Mouse (Mus musculus) frontal cortex, postnatal 10 days (tissue): ENCODE measurements at regions not wholly inside any gene's neighbourhood (a gene's known extent, or its start where the extent isn't known, plus 50 kb on each side); places are given as distances from the start of the nearest gene placed in this dataset.

Source experiments
- DNase-seq, 2 experiments: peaks; one replicate each; pipeline ENCODE4 v3.0.0; 2022; ENCODE audit warnings: low spot score in 2 of 2, mixed read lengths in 1 of 2

GRCm38 (mm10) chr9:49954601-49955000 lies 155.9 kb upstream of the Ncam1 start:
- no peak for DNase-seq

- no peak for DNase-seq
These were observed 151.6 kb upstream of the Ncam1 start for GRCm38 (mm10) chr9:49950321-49950720.

GRCm38 (mm10) chr9:49948546-49948945 lies 149.8 kb upstream of the Ncam1 start:
- no peak for DNase-seq

- DNase-seq = no peak
These were observed 148.1 kb upstream of the Ncam1 start for GRCm38 (mm10) chr9:49946857-49947256.

- DNase-seq = peak in 1 of 2 experiments; percentile 28
These were observed 137.0 kb upstream of the Ncam1 start for GRCm38 (mm10) chr9:49935555-49936376.

GRCm38 (mm10) chr9:49928041-49928656 lies 129.4 kb upstream of the Ncam1 start:
- DNase-seq = no peak

- no peak for DNase-seq
These were observed 128.6 kb upstream of the Ncam1 start for GRCm38 (mm10) chr9:49927281-49927680.

GRCm38 (mm10) chr9:49925796-49926195 lies 127.1 kb upstream of the Ncam1 start:
- DNase-seq = no peak

GRCm38 (mm10) chr9:49923981-49924501 lies 125.3 kb upstream of the Ncam1 start:
- DNase-seq = no peak

- DNase-seq = no peak
These were observed 124.0 kb upstream of the Ncam1 start for GRCm38 (mm10) chr9:49922770-49923169.

- no peak for DNase-seq
These were observed 123.4 kb upstream of the Ncam1 start for GRCm38 (mm10) chr9:49922162-49922561.

GRCm38 (mm10) chr9:49921306-49921705 lies 122.6 kb upstream of the Ncam1 start:
- DNase-seq = no peak

GRCm38 (mm10) chr9:49915046-49915719 lies 116.5 kb upstream of the Ncam1 start:
- DNase-seq = peak; percentile 19 to 29

- DNase-seq = no peak
These were observed 115.0 kb upstream of the Ncam1 start for GRCm38 (mm10) chr9:49913677-49914076.

GRCm38 (mm10) chr9:49912306-49912705 lies 113.6 kb upstream of the Ncam1 start:
- no peak for DNase-seq

- DNase-seq = no peak
These were observed 107.6 kb upstream of the Ncam1 start for GRCm38 (mm10) chr9:49906306-49906705.

- no peak for DNase-seq
These were observed 107.0 kb upstream of the Ncam1 start for GRCm38 (mm10) chr9:49905703-49906102.

GRCm38 (mm10) chr9:49898947-49899346 lies 100.2 kb upstream of the Ncam1 start:
- no peak for DNase-seq

- DNase-seq = no peak
These were observed 86.0 kb upstream of the Ncam1 start for GRCm38 (mm10) chr9:49884516-49885343.

- DNase-seq = no peak
These were observed 80.8 kb upstream of the Ncam1 start for GRCm38 (mm10) chr9:49879361-49880128.

- no peak for DNase-seq
These were observed 76.2 kb upstream of the Ncam1 start for GRCm38 (mm10) chr9:49874881-49875280.
